Mouse (Mus musculus) testis, adult 2 months (tissue): ENCODE results near the gene Nrg3.

Experiments used
- CTCF ChIP-seq: fragments of 200-500 bp; IDR thresholded peaks from 2 replicates; pipeline ENCODE4 v1.5.1; 2012; ENCODE audit warnings: low read depth, mild to moderate bottlenecking, inconsistent platforms, low read length, moderate library complexity; ENCODE audit not compliant: control insufficient read depth, insufficient read depth, insufficient replicate concordance
- POLR2A ChIP-seq: fragments of 200-500 bp; IDR thresholded peaks from 2 replicates; pipeline ENCODE4 v1.6.1; 2012; ENCODE audit warnings: low read depth, mild to moderate bottlenecking, inconsistent platforms, low read length, moderate library complexity; ENCODE audit not compliant: control insufficient read depth

DNA sequence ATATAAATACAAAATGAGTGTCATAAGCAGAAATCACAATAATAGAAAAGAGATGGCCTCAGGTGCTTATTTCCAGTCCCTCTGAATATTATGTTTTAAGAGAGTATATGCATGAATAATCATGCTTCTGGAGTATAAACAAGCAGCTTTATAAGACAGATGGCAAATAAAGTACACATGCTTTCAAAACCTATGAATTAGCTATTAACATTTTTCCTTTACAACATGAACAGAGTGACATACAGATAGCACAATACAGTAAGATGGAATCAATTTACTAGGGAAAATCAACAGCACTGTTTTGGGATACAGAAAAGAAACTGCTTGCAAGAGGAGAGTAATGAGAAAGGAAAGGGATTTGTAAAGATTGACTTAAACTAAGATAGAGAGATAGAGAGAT lies 875.2 kb downstream of the Nrg3 start:
- TF ChIP-seq CTCF, result no peak
- no peak for TF ChIP-seq POLR2A
